Mouse (Mus musculus) v-Abl transformed pro-B cells (cell line): ENCODE results near the gene Eif2a.
"Not testable (repeated sequence)": the region's sequence is repeated elsewhere in the genome, so short reads cannot be mapped to it uniquely, and the experiment has no call there.

Source experiments
- in situ Hi-C, 2 experiments: fragments of 400-800 bp; cut with MboI; formaldehyde crosslinking; loops; one replicate each; pipeline ENCODE4 v1.15.1; 2025; ENCODE audit not compliant: unreplicated experiment in 2 of 2

The Eif2a gene

GRCm38 (mm10) chr3:58590544-58590943 lies 64.9 kb downstream of the Eif2a start:
- in situ Hi-C loops: not testable (repeated sequence)

DNA sequence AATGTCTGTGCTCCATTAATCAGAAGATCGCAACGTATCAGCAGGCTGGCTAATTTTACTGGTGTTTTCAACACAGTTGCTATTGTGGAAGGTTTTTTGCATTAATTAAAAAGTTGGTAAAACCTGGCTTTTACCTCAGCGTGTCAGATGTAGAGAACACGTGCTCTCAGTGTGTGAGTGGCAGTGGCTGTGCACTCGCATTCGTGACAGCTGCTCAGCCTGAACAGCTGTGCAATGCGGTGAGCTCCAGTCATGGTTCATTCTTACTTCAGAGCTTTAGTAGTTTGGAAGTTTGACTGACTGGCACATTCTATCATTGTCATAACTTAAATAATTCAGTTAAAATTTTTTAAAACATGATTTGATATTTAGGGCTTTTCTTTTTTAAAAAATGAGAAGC lies 67.0 kb downstream of the Eif2a start:
- in situ Hi-C loops: not testable (repeated sequence)

DNA sequence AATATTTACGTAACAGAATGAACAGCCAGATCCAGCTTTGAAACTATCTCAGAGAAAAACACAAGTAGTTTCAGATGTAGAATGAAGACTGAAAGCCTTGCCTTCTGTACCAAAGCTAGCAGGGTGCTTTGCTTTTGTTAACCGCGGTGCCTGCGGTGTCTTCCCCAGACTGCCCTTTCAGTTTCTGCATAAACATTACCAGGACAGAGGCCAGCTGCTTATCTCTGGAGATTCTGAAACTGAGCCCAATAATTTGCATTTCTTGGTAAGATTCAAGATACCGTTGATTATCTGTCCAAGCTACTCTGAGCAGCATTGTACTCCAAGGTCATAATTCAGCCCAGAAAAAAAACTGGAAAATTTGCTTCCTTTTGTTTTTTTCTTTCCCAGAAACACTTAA lies 68.0 kb downstream of the Eif2a start:
- in situ Hi-C loops: no loop called here
